Mouse (Mus musculus) stomach, postnatal 0 days (tissue): Measurements from ENCODE around the gene Arhgef39. TPM values are rescaled to one million over a fixed set of nuclear protein-coding genes. Genes with fewer than 3 reads are reported as not detected.

Source experiments
- ATAC-seq: fragments of 200-750 bp; cut with Nextera tagmentation; 2 replicates; pipeline ENCODE4 v1.8.0; 2017; ENCODE audit not compliant: low FRiP score, low TSS enrichment
- DNase-seq: peaks from one replicate; pipeline ENCODE4 v3.0.0-alpha.2; 2016; ENCODE audit warnings: low spot score
- H3K27ac ChIP-seq: fragments of 300-500 bp; sonication (generic); replicated peaks from 2 replicates; pipeline ENCODE4 v1.5.1; 2014; ENCODE audit warnings: mild to moderate bottlenecking, control low read depth
- H3K27me3 ChIP-seq: fragments of 300-500 bp; sonication (generic); 2 replicates; pipeline ENCODE4 v1.6.1; 2014; ENCODE audit warnings: low read length; ENCODE audit not compliant: control insufficient read depth, insufficient read depth
- H3K36me3 ChIP-seq: fragments of 300-500 bp; sonication (generic); 2 replicates; pipeline ENCODE4 v1.6.1; 2014; ENCODE audit warnings: low read length, mixed read lengths; ENCODE audit not compliant: control insufficient read depth, insufficient read depth
- H3K4me1 ChIP-seq: fragments of 300-500 bp; sonication (generic); replicated peaks from 2 replicates; pipeline ENCODE4 v1.6.1; 2014; ENCODE audit warnings: antibody characterized with exemption; ENCODE audit not compliant: control insufficient read depth, insufficient read depth
- H3K4me2 ChIP-seq: fragments of 300-500 bp; sonication (generic); replicated peaks from 2 replicates; pipeline ENCODE4 v1.6.1; 2014; ENCODE audit warnings: low read depth, mild to moderate bottlenecking, control low read depth, moderate library complexity
- H3K4me3 ChIP-seq: fragments of 300-500 bp; sonication (generic); 2 replicates; pipeline ENCODE4 v1.5.1; 2014; ENCODE audit warnings: low read depth, low read length, control low read depth
- H3K9ac ChIP-seq: fragments of 300-500 bp; sonication (generic); 2 replicates; pipeline ENCODE4 v1.6.1; 2014; ENCODE audit warnings: mild to moderate bottlenecking, low read length, control low read depth, mixed read lengths
- H3K9me3 ChIP-seq: fragments of 300-500 bp; sonication (generic); 2 replicates; pipeline ENCODE4 v1.6.1; 2016; ENCODE audit warnings: low read length; ENCODE audit not compliant: control insufficient read depth
- CTCF ChIP-seq: IDR thresholded peaks from 2 replicates; pipeline ENCODE4 v1.5.1; 2016; ENCODE audit warnings: antibody characterized with exemption, low read depth, mild to moderate bottlenecking, moderate library complexity
- EP300 ChIP-seq: optimal IDR thresholded peaks from 2 replicates; pipeline ENCODE3; 2016; ENCODE audit warnings: antibody characterized with exemption
- WGBS: fragments of 180-500 bp; shearing (Covaris S2); extraction: QIAGEN DNeasy Blood & Tissue Kit; methylation state at CpG from one replicate; pipeline ENCODE4 v1.1.7; 2014; 5-methylcytosine and 5-hydroxymethylcytosine counted together
- polyA plus RNA-seq: library from polyadenylated mRNA; unstranded; fragments of >200 nt; fragmentation: Nextera tagmentation; extraction: Ambion mirVana; gene quantifications from 2 replicates; pipeline ENCODE4 v1.2.1, GENCODE M21; 2015

Gene Arhgef39
- polyA plus RNA-seq, 1 experiment from 2014 or later: 11.8 TPM

- H3K9me3 ChIP-seq: no peaks in the 10 kb centered on the region
- H3K27me3 ChIP-seq: no peaks in the 10 kb centered on the region
- H3K4me1 ChIP-seq: no peaks in the 10 kb centered on the region
- no peak for ATAC-seq
- WGBS: 67% methylated on average over 5 of the region's 5 CpGs
- TF ChIP-seq EP300 (no peak), CTCF (peak; percentile 62)
- no peak overlapping the region for H3K4me2 ChIP-seq
- H3K4me3 ChIP-seq: no peak overlapping the region
- H3K36me3 ChIP-seq: peaks cover 18% of the 10 kb centered on the region
- H3K27ac ChIP-seq: no peak overlapping the region
- H3K9ac ChIP-seq: no peak overlapping the region
- no peak for DNase-seq
Observed at GRCm38 (mm10) chr4:43527880-43528279, 28.4 kb upstream of the Arhgef39 start.

DNA sequence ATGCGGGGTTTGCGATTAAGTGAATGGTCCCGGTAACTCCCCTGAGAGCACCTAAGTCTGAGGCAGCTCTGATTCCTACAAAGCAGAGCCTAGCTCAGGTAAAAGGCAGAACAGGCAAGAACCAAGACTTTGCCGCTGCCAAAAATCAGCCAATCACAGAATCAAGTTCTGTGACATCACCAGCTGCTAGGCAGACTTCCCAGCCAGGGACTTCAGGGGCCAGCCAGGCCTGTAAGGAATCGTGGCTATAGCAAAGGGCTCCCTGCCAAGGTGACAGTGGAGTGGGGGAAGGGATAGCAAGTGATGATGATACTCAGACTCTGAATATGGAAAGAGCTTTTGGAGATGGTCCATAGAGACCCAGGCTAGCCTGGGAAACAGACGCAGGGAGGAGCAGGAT lies 20.5 kb upstream of the Arhgef39 start:
- H3K27ac ChIP-seq: peak overlapping the region; percentile 95
- peaks cover 2% of the 10 kb centered on the region; the same call in 1 of the 2 replicates for H3K4me1 ChIP-seq
- peak overlapping the region; percentile 77 for H3K4me2 ChIP-seq
- peak overlapping the region; percentile 58 for H3K4me3 ChIP-seq
- WGBS: 15% methylated on average over 6 of the region's 6 CpGs
- H3K9ac ChIP-seq: peak overlapping the region; percentile 82
- peak; percentile 92 for DNase-seq
- H3K36me3 ChIP-seq: peaks cover 12% of the 10 kb centered on the region; the same call in 1 of the 2 replicates
- no peak for TF ChIP-seq CTCF
- TF ChIP-seq EP300: no peak
- H3K9me3 ChIP-seq: no peaks in the 10 kb centered on the region
- no peaks in the 10 kb centered on the region for H3K27me3 ChIP-seq
- peak; percentile 13; the same call in 1 of the 2 replicates for ATAC-seq

GRCm38 (mm10) chr4:43519551-43519950 lies 20.1 kb upstream of the Arhgef39 start:
- Histone ChIP-seq H3K4me3 (peak overlapping the region; percentile 58), H3K4me2 (peak overlapping the region; percentile 77), H3K27me3 (no peaks in the 10 kb centered on the region), H3K4me1 (peaks cover 2% of the 10 kb centered on the region; the same call in 1 of the 2 replicates), H3K36me3 (peaks cover 12% of the 10 kb centered on the region; the same call in 1 of the 2 replicates), H3K27ac (peak overlapping the region; percentile 70), H3K9ac (peak overlapping the region; percentile 53), H3K9me3 (no peaks in the 10 kb centered on the region)
- TF ChIP-seq CTCF (no peak), EP300 (no peak)
- no peak for DNase-seq
- 25% methylated on average over 10 of the region's 10 CpGs for WGBS
- no peak for ATAC-seq

DNA sequence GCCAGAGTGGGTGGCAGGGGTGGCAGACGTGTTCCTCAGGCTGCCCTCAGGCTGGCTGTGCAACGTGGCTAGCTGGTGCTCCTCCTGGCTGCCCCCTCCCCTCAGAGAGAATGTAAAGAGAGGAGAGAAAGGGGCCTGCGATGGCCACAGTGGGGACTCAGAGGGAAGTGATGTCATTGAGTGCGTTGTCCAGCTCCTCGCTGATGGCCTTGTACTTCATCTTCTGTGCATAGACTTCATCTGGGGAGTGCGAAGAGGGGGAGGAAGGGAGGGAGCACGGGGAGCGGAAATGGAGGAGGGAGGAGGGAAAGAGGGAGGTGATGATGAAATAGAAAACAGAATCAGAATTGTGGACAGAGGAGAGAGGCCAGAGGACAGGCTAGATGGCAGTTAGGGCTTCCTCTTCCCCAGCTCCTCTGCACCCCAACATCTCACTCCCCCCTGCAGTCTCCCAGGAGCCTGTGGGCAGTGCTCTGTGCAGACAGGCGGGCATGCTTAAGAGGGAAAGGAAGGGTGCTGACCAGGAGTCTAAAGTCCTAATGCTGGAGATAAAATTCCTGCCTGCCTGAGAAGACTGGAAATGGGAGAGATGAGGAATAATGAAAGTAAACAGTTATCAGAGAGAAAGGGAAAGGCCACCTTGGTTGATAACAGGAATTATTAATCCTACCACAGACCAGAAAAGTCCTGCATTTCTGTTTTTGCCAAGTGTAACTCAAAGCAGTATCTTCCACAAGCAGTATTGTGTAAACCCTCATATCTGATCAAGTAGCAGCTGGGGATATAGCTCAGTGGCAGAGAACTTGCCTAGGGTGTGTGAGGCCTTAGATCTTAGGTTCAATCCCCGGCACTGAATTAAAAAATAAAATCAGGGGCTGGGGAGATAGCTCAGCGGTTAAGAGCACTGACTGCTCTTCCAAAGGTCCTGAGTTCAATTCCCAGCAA lies 16.5 kb upstream of the Arhgef39 start:
- Histone ChIP-seq H3K27ac (no peak overlapping the region; the same call in 1 of the 2 replicates), H3K9me3 (no peaks in the 10 kb centered on the region), H3K4me2 (no peak overlapping the region), H3K9ac (no peak overlapping the region; the same call in 1 of the 2 replicates), H3K4me3 (no peak overlapping the region), H3K36me3 (peaks cover 12% of the 10 kb centered on the region; the same call in 1 of the 2 replicates), H3K27me3 (no peaks in the 10 kb centered on the region), H3K4me1 (peaks cover 2% of the 10 kb centered on the region; the same call in 1 of the 2 replicates)
- DNase-seq: no peak
- ATAC-seq: 0 out of 2 replicates have a peak, but pooled peaks have one; percentile 21
- 55% methylated on average over 11 of the region's 11 CpGs for WGBS
- TF ChIP-seq CTCF (no peak), EP300 (no peak)

DNA sequence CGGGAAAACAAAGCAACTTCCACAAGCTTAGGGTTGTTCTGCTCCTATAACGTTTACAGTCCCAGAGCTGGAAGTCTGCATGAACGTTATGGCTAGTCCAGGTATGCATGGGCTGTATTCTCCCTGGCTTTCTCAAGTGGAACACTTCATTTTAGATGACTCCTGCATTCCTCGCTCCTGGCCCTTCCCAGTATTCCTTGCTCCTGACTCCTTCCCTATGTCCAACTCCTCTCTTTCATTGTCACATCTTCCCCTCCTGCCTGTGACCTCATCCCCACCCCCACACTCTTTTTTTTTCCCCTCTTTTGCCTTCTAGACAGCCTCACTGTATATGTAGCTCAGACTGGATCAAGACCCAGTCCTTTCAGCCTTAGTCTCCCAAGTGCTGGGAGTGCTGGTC lies 14.3 kb upstream of the Arhgef39 start:
- H3K4me3 ChIP-seq: no peak overlapping the region
- DNase-seq: no peak
- H3K36me3 ChIP-seq: peaks cover 12% of the 10 kb centered on the region; the same call in 1 of the 2 replicates
- ATAC-seq: no peak
- TF ChIP-seq EP300: no peak
- TF ChIP-seq CTCF: no peak
- no peak overlapping the region; the same call in 1 of the 2 replicates for H3K27ac ChIP-seq
- H3K9me3 ChIP-seq: no peaks in the 10 kb centered on the region
- peaks cover 5% of the 10 kb centered on the region; the same call in 1 of the 2 replicates for H3K4me1 ChIP-seq
- H3K27me3 ChIP-seq: no peaks in the 10 kb centered on the region
- no peak overlapping the region for H3K4me2 ChIP-seq
- no peak overlapping the region for H3K9ac ChIP-seq
- WGBS: 63% methylated on average over 4 of the region's 4 CpGs
